Mouse (Mus musculus): Measurements from ENCODE around the gene Tbc1d10b. TPM values are rescaled to one million over a fixed set of nuclear protein-coding genes. Genes with fewer than 3 reads are reported as not detected.

Tbc1d10b gene
- polyA plus RNA-seq, 1 experiment from 2014 or later, result 26.4 TPM

DNA sequence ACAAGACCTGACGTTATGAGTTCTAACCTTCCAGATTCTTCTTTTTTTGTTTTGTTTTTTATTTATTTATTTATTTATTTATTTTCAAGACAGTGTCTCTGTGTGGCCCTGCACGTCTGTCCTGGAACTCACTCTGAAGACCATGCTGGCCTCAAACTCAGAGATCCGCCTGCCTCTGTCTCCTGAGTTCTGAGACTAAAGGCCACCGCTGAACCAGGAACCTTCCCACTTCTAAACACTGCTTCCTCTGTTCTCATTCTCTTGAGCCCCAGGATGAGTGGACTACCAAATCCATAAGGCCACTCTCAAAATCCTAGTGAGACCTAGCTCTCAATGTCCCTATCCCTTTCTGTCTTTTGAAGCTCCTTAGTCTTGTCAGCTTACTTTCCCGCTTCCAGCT, 1.6 kb upstream of the Tbc1d10b start:
- DNase-seq (ENCODE audit: low spot score), result no peak
- H3K36me3 ChIP-seq, result peaks cover 9% of the 10 kb centered on the region
- no peak overlapping the region for H3K4me3 ChIP-seq
- WGBS, result 76% methylated on average over 5 of the region's 5 CpGs
- H3K27me3 ChIP-seq (ENCODE audit: insufficient read depth, poor library complexity, severe bottlenecking), result peaks cover 11% of the 10 kb centered on the region; the same call in 1 of the 2 replicates
- H3K4me1 ChIP-seq, result peaks cover 49% of the 10 kb centered on the region
- H3K9me3 ChIP-seq, result no peaks in the 10 kb centered on the region
- peak overlapping the region; percentile 97 for H3K27ac ChIP-seq

GRCm38 (mm10) chr7:127208553-127209438, 528 bp upstream of the Tbc1d10b start, which contains the start of gene Mylpf:
Gene Mylpf (plus strand): TSS chr7:127208890.
- H3K9me3 ChIP-seq, result no peaks in the 10 kb centered on the region
- peak within 1 kb of the TSS; percentile 97 for H3K27ac ChIP-seq
- H3K27me3 ChIP-seq (ENCODE audit: insufficient read depth, poor library complexity, severe bottlenecking), result peaks cover 1% of the 10 kb centered on the region; the same call in 1 of the 2 replicates
- H3K36me3 ChIP-seq, result peaks cover 15% of the 10 kb centered on the region
- under 1% methylated on average over 44 of the region's 44 CpGs for WGBS
- peak within 1 kb of the TSS; percentile 75 for H3K4me3 ChIP-seq
- H3K4me1 ChIP-seq, result peaks cover 39% of the 10 kb centered on the region
- peak; percentile 98 for DNase-seq (ENCODE audit: low spot score)

DNA sequence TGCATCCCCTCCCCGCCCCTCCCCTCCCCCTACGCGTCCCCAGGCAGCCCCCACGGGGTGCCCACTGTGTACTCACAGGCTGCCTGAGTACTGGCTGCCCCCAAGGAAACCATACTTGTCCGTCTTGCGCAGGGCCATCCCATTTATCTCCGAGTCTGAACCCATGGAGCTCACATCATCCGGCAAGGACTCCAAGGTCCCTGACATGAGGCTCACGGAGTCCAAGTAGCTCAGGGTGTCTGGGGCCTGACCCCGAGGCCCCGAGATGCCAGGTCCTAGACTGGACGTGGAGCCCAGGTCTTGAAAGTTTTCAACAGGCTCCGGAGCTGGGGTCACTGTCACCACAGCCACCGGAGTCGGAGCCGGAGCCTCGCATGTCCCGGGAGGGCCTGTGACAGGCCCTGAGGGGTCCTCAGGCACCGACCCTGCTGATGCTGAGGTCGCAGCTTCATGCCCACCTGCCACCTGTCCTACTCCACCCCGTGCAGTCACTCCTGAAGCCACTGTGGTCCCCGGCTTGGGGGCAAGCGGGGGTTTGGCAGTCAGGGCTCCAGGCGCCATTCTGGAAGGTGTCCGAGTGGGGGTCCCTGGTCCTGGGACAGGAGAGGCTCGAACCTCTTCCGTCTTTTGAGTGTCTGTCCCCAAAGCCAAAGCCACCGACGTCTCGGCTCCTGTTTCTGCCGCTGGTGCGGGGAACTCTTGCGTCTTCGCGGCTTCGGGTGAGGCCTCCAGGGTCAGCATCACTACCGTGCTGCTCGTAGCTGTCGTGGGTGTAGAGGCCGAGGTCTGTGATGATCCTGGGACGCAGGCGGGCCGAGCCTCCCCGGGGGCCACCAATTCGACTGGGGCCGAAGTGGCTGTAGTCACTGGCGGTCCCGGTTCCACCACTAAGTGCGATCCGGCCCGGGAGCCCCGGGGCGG, 634 bp downstream of the Tbc1d10b start:
- Histone ChIP-seq H3K36me3 (peaks cover 26% of the 10 kb centered on the region), H3K27ac (peak overlapping the region; percentile 97), H3K4me3 (peak overlapping the region; percentile 75), H3K27me3 (ENCODE audit: insufficient read depth, poor library complexity, severe bottlenecking) (no peaks in the 10 kb centered on the region), H3K9me3 (no peaks in the 10 kb centered on the region), H3K4me1 (peaks cover 39% of the 10 kb centered on the region)
- under 1% methylated on average over 53 of the region's 53 CpGs for WGBS
- peak; percentile 85 for DNase-seq (ENCODE audit: low spot score)

DNA sequence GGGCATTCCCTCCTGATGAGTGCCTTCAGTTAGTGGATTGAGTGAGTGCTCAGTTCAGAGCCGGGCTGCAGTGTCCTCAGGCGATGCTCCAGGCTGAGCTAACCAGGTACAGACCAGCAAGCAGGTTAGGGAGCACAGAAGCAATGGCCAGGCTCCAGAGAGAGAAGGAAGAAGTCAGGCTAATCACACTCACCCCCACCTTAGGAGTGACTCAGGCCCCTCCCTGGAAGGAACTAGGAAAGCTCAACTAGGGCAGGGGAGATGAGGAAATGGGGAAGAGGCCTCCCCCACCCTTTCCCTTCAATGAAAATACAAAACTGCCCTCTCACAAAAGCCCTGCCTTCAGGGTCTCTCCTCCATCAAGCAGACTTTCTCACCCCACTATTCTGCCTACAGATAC, 1.7 kb downstream of the Tbc1d10b start:
- Histone ChIP-seq H3K4me3 (peak overlapping the region; percentile 75), H3K4me1 (peaks cover 36% of the 10 kb centered on the region), H3K9me3 (no peaks in the 10 kb centered on the region), H3K36me3 (peaks cover 36% of the 10 kb centered on the region), H3K27ac (peak overlapping the region; percentile 97), H3K27me3 (ENCODE audit: insufficient read depth, poor library complexity, severe bottlenecking) (no peaks in the 10 kb centered on the region)
- 57% methylated on average over 2 of the region's 2 CpGs for WGBS
- DNase-seq (ENCODE audit: low spot score), result no peak

DNA sequence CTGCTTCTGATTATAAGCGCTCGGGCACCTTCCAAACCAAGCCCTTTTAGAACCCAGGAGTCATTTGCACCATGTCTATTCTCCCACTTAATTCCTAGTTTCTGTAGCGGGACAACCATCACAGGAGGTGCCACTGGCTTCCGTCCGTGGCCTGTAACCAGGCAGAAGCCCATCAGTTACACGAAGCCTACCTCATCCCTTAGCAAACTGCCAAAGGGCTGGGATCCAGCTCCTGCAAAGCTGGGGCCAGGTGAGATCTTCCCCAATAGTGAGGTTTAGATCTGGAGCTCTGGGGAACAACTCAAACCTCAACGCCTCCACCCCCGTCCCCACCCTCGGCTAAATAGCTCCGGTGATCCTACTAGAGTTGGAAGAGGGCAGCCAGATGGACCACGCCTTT, 11.8 kb downstream of the Tbc1d10b start:
- WGBS, result 57% methylated on average over 11 of the region's 11 CpGs
- Histone ChIP-seq H3K4me3 (peak overlapping the region; percentile 87), H3K27me3 (ENCODE audit: insufficient read depth, poor library complexity, severe bottlenecking) (no peaks in the 10 kb centered on the region), H3K27ac (peak overlapping the region; percentile 94), H3K4me1 (peaks cover 26% of the 10 kb centered on the region), H3K36me3 (peaks cover 80% of the 10 kb centered on the region), H3K9me3 (no peaks in the 10 kb centered on the region)
- no peak for DNase-seq (ENCODE audit: low spot score)

DNA sequence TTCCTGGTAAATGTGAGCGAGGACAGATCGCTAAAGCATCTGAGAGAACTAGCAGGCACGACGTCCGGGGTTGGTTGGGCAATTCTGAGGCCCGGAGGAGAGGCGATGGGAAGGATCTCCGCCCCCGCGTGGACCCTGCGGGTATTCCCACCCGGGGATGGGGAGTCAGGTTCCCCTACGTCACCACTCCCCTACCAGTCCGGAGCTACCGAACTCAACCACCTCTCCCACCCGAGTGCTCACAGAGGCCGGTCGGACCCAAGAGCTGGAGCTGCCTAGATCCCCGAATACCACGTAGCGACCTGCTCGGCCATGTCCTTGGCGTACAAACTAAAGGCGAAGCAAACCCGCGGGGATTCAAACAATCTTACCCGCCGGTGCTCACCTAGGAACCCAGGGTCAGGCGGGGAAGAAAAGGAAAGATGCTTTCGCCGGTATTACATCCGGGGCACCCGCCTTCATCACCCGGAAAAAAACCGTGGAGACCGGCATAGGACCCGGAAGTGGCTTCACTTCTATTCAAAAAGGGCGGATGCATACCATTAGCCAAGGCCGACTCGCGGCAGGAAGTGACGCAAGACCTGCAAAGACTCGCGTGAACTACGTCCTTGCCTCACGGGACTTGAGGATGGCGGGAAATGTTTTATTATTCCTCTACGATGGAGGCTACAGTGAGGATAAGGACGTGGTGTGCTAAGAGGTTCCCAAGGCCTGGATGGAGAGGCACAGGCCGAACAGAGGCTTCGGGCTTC, 12.5 kb downstream of the Tbc1d10b start, which contains the start of gene Cd2bp2:
TSS of gene Cd2bp2 (minus strand) at position 507 of the 752 bp plus-strand sequence.
- H3K27me3 ChIP-seq (ENCODE audit: insufficient read depth, poor library complexity, severe bottlenecking), result no peaks in the 10 kb centered on the region
- H3K4me1 ChIP-seq, result peaks cover 26% of the 10 kb centered on the region
- no peaks in the 10 kb centered on the region for H3K9me3 ChIP-seq
- peak; percentile 99 for DNase-seq (ENCODE audit: low spot score)
- under 1% methylated on average over 51 of the region's 51 CpGs for WGBS
- peaks cover 77% of the 10 kb centered on the region for H3K36me3 ChIP-seq
- H3K4me3 ChIP-seq, result peak within 1 kb of the TSS; percentile 87
- peak within 1 kb of the TSS; percentile 94 for H3K27ac ChIP-seq

GRCm38 (mm10) chr7:127194633-127195029, 13.6 kb downstream of the Tbc1d10b start:
- peak overlapping the region; percentile 87 for H3K4me3 ChIP-seq
- peak overlapping the region; percentile 94 for H3K27ac ChIP-seq
- no peaks in the 10 kb centered on the region for H3K9me3 ChIP-seq
- WGBS, result 75% methylated on average over 7 of the region's 7 CpGs
- DNase-seq (ENCODE audit: low spot score), result no peak
- H3K4me1 ChIP-seq, result peaks cover 26% of the 10 kb centered on the region
- H3K36me3 ChIP-seq, result peaks cover 66% of the 10 kb centered on the region
- no peaks in the 10 kb centered on the region for H3K27me3 ChIP-seq (ENCODE audit: insufficient read depth, poor library complexity, severe bottlenecking)

DNA sequence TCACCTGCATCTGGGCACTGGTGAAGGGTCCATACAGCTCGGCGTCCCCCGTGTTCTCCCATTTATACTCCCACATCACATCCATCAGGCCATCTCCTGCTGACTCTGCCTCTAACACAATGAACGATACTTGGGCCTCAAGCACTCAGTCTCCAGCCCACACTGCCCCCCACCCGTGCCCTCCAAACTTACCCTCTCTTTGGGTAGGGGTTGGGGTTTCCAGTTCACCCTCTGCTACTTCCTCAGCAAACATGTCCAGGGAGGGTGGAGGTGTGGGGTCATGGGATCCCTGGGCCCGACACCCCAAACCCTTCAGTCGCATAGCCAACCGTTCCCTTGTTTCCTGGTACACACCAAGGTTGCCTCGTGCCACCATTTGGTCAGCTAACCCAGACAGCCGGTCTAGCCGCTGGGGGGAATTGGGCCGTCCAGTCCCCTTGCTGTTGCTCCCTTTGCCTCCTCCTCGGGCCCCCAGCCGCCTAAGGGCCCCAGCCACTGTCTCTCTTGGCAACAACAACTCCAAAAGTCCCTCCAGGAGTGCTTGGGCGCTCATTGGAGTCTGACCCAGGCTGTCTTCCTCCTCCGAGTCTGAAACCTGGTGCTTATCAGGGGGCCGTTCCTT, 14.1 kb downstream of the Tbc1d10b start:
- DNase-seq (ENCODE audit: low spot score), result no peak
- H3K4me3 ChIP-seq, result peak overlapping the region; percentile 87
- H3K36me3 ChIP-seq, result peaks cover 61% of the 10 kb centered on the region
- no peak overlapping the region; the same call in 1 of the 2 replicates for H3K27ac ChIP-seq
- no peaks in the 10 kb centered on the region for H3K9me3 ChIP-seq
- H3K4me1 ChIP-seq, result peaks cover 26% of the 10 kb centered on the region
- 92% methylated on average over 17 of the region's 17 CpGs for WGBS
- H3K27me3 ChIP-seq (ENCODE audit: insufficient read depth, poor library complexity, severe bottlenecking), result no peaks in the 10 kb centered on the region

GRCm38 (mm10) chr7:127192989-127193388, 15.3 kb downstream of the Tbc1d10b start:
- Histone ChIP-seq H3K4me1 (peaks cover 33% of the 10 kb centered on the region), H3K27ac (no peak overlapping the region), H3K27me3 (ENCODE audit: insufficient read depth, poor library complexity, severe bottlenecking) (no peaks in the 10 kb centered on the region), H3K36me3 (peaks cover 50% of the 10 kb centered on the region), H3K4me3 (no peak overlapping the region), H3K9me3 (no peaks in the 10 kb centered on the region)
- DNase-seq (ENCODE audit: low spot score), result no peak
- WGBS, result 96% methylated on average over 5 of the region's 5 CpGs

GRCm38 (mm10) chr7:127190672-127191071, 17.6 kb downstream of the Tbc1d10b start:
- Histone ChIP-seq H3K4me3 (no peak overlapping the region), H3K27me3 (ENCODE audit: insufficient read depth, poor library complexity, severe bottlenecking) (no peaks in the 10 kb centered on the region), H3K4me1 (peaks cover 23% of the 10 kb centered on the region), H3K9me3 (no peaks in the 10 kb centered on the region), H3K27ac (no peak overlapping the region), H3K36me3 (peaks cover 37% of the 10 kb centered on the region)
- DNase-seq (ENCODE audit: low spot score), result no peak
- 79% methylated on average over 6 of the region's 6 CpGs for WGBS

GRCm38 (mm10) chr7:127188305-127189276, 19.7 kb downstream of the Tbc1d10b start:
- no peaks in the 10 kb centered on the region for H3K9me3 ChIP-seq
- peaks cover 26% of the 10 kb centered on the region for H3K36me3 ChIP-seq
- 72% methylated on average over 17 of the region's 17 CpGs for WGBS
- no peaks in the 10 kb centered on the region for H3K27me3 ChIP-seq (ENCODE audit: insufficient read depth, poor library complexity, severe bottlenecking)
- peaks cover 7% of the 10 kb centered on the region; the same call in 1 of the 2 replicates for H3K4me1 ChIP-seq
- H3K4me3 ChIP-seq, result no peak overlapping the region
- no peak overlapping the region for H3K27ac ChIP-seq
- no peak for DNase-seq (ENCODE audit: low spot score)

Measured in heart, embryonic 10.5 days (tissue).